Mouse (Mus musculus) CH12.LX (cell line): ENCODE results near the gene Smg9. TPM values are rescaled to one million over a fixed set of nuclear protein-coding genes. Genes with fewer than 3 reads are reported as not detected.

Experiments
- DNase-seq: peaks from one replicate; pipeline ENCODE4 v3.0.0-alpha.2; 2013; ENCODE audit errors: extremely low read depth
- H3K27ac ChIP-seq: 2 replicates; pipeline ENCODE4 v1.5.1; 2012; ENCODE audit warnings: low read depth, mild to moderate bottlenecking, control low read depth, moderate library complexity; ENCODE audit not compliant: insufficient read depth
- H3K27me3 ChIP-seq: replicated peaks from 2 replicates; pipeline ENCODE3; 2012; ENCODE audit warnings: inconsistent platforms
- H3K36me3 ChIP-seq, 2 experiments: replicated peaks in 1 of 2; 2 replicates each; pipeline versions ENCODE3 to v1.6.1; 2012; ENCODE audit warnings: inconsistent platforms in 1 of 2, low read length in 1 of 2, mild to moderate bottlenecking in 1 of 2, mixed read lengths in 1 of 2, moderate library complexity in 1 of 2; ENCODE audit not compliant: control insufficient read depth in 1 of 2, insufficient read depth in 1 of 2
- H3K4me1 ChIP-seq, 2 experiments: 2 replicates each; pipeline ENCODE4 v1.6.1; 2012; ENCODE audit warnings: inconsistent platforms in 1 of 2, moderate library complexity in 1 of 2; ENCODE audit not compliant: insufficient read depth in 2 of 2, control insufficient read depth in 1 of 2
- H3K4me2 ChIP-seq: 2 replicates; pipeline ENCODE4 v1.6.1; 2012; ENCODE audit warnings: low read depth, mild to moderate bottlenecking, control low read depth; ENCODE audit not compliant: poor library complexity, insufficient read depth, severe bottlenecking
- H3K4me3 ChIP-seq, 3 experiments: fragments of 150-350 bp in 1 of 3; sonication (generic) in 1 of 3; replicated peaks in 1 of 3; 2 replicates each; pipeline versions ENCODE3 to v1.5.1; 2011 to 2012; ENCODE audit warnings: low read depth in 2 of 3, low read length in 2 of 3, mild to moderate bottlenecking in 2 of 3, moderate library complexity in 2 of 3, control low read depth in 1 of 3, improper control_type of control experiment in 1 of 3, inconsistent platforms in 1 of 3, mixed read lengths in 1 of 3; ENCODE audit not compliant: poor library complexity in 1 of 3
- H3K79me2 ChIP-seq: replicated peaks from 2 replicates; pipeline ENCODE4 v1.6.1; 2012; ENCODE audit warnings: mild to moderate bottlenecking, moderate library complexity; ENCODE audit not compliant: control insufficient read depth, poor library complexity, insufficient read depth, severe bottlenecking; ENCODE audit errors: extremely low read depth
- H3K9ac ChIP-seq: 2 replicates; pipeline ENCODE4 v1.6.1; 2012; ENCODE audit warnings: low read depth, mild to moderate bottlenecking, control low read depth, moderate library complexity; ENCODE audit not compliant: insufficient read depth
- H3K9me3 ChIP-seq: replicated peaks from 2 replicates; pipeline ENCODE3; 2012; ENCODE audit warnings: low read length, inconsistent platforms, mixed read lengths
- BHLHE40 ChIP-seq: IDR thresholded peaks from 2 replicates; pipeline ENCODE4 v1.6.1; 2011; ENCODE audit warnings: mild to moderate bottlenecking, low read depth, low read length, improper control_type of control experiment
- CTCF ChIP-seq, 2 experiments: IDR thresholded peaks in 1 of 2; conservative IDR thresholded peaks in 1 of 2; 2 replicates each; pipeline ENCODE4 v1.5.1; 2011 to 2012; ENCODE audit warnings: low read depth in 2 of 2, low read length in 2 of 2, improper control_type of control experiment in 1 of 2, inconsistent platforms in 1 of 2, mild to moderate bottlenecking in 1 of 2, moderate library complexity in 1 of 2
- E2F4 ChIP-seq: IDR thresholded peaks from 2 replicates; pipeline ENCODE4 v1.6.1; 2011; ENCODE audit warnings: low read depth, low read length, improper control_type of control experiment; ENCODE audit not compliant: insufficient replicate concordance
- ELF1 ChIP-seq: IDR thresholded peaks from 2 replicates; pipeline ENCODE4 v1.6.1; 2014; ENCODE audit warnings: low read depth, mild to moderate bottlenecking, inconsistent platforms, low read length, improper control_type of control experiment
- EP300 ChIP-seq: IDR thresholded peaks from 2 replicates; pipeline ENCODE4 v1.6.1; 2011; ENCODE audit warnings: low read length, improper control_type of control experiment
- ETS1 ChIP-seq: conservative IDR thresholded peaks from 2 replicates; pipeline ENCODE4 v1.6.1; 2012; ENCODE audit warnings: low read depth, mild to moderate bottlenecking, inconsistent platforms, low read length, improper control_type of control experiment, moderate library complexity
- GABPA ChIP-seq: IDR thresholded peaks from 2 replicates; pipeline ENCODE4 v1.6.1; 2012; ENCODE audit warnings: low read depth, low read length, improper control_type of control experiment, inconsistent platforms; ENCODE audit not compliant: insufficient replicate concordance
- HCFC1 ChIP-seq: IDR thresholded peaks from 2 replicates; pipeline ENCODE4 v1.6.1; 2012; ENCODE audit warnings: low read depth, mild to moderate bottlenecking, inconsistent platforms, low read length, improper control_type of control experiment
- IRF4 ChIP-seq: IDR thresholded peaks from 2 replicates; pipeline ENCODE4 v1.6.1; 2014; ENCODE audit warnings: low read depth, mild to moderate bottlenecking, inconsistent platforms, low read length, improper control_type of control experiment
- JUN ChIP-seq: IDR thresholded peaks from 2 replicates; pipeline ENCODE4 v1.6.1; 2011; ENCODE audit warnings: low read depth, mild to moderate bottlenecking, low read length, improper control_type of control experiment, moderate library complexity; ENCODE audit not compliant: insufficient read depth
- JUND ChIP-seq: conservative IDR thresholded peaks from 2 replicates; pipeline ENCODE4 v1.6.1; 2011; ENCODE audit warnings: low read depth, low read length, improper control_type of control experiment
- KAT2A ChIP-seq: IDR thresholded peaks from 2 replicates; pipeline ENCODE4 v1.6.1; 2012; ENCODE audit warnings: low read length, improper control_type of control experiment, inconsistent platforms; ENCODE audit not compliant: insufficient replicate concordance
- MAFK ChIP-seq: IDR thresholded peaks from 2 replicates; pipeline ENCODE4 v1.6.1; 2011; ENCODE audit warnings: low read length, improper control_type of control experiment; ENCODE audit not compliant: insufficient replicate concordance
- MAX ChIP-seq: IDR thresholded peaks from 2 replicates; pipeline ENCODE4 v1.6.1; 2011; ENCODE audit warnings: low read length, improper control_type of control experiment
- MAZ ChIP-seq: IDR thresholded peaks from 2 replicates; pipeline ENCODE4 v1.6.1; 2012; ENCODE audit warnings: low read depth, mild to moderate bottlenecking, inconsistent platforms, low read length, improper control_type of control experiment, moderate library complexity
- MEF2A ChIP-seq: IDR thresholded peaks from 2 replicates; pipeline ENCODE4 v1.6.1; 2014; ENCODE audit warnings: low read depth, mild to moderate bottlenecking, inconsistent platforms, low read length, improper control_type of control experiment, borderline replicate concordance
- MXI1 ChIP-seq: IDR thresholded peaks from 2 replicates; pipeline ENCODE4 v1.6.1; 2011; ENCODE audit warnings: mild to moderate bottlenecking, low read depth, low read length, improper control_type of control experiment
- MYC ChIP-seq: IDR thresholded peaks from 2 replicates; pipeline ENCODE4 v1.6.1; 2011; ENCODE audit warnings: low read depth, mild to moderate bottlenecking, improper control_type of control experiment, low read length
- NRF1 ChIP-seq: IDR thresholded peaks from 2 replicates; pipeline ENCODE4 v1.6.1; 2014; ENCODE audit warnings: low read depth, mild to moderate bottlenecking, inconsistent platforms, low read length, improper control_type of control experiment, moderate library complexity
- PAX5 ChIP-seq: IDR thresholded peaks from 2 replicates; pipeline ENCODE4 v1.6.1; 2012; ENCODE audit warnings: low read length, inconsistent platforms, mixed read lengths
- POLR2A ChIP-seq: IDR thresholded peaks from 2 replicates; pipeline ENCODE4 v1.6.1; 2011; ENCODE audit warnings: low read depth, mild to moderate bottlenecking, improper control_type of control experiment, low read length
- POLR2AphosphoS2 ChIP-seq: IDR thresholded peaks from 2 replicates; pipeline ENCODE4 v1.6.1; 2011; ENCODE audit warnings: low read depth, low read length, improper control_type of control experiment
- RAD21 ChIP-seq: IDR thresholded peaks from 2 replicates; pipeline ENCODE4 v1.6.1; 2011; ENCODE audit warnings: low read depth, mild to moderate bottlenecking, low read length, improper control_type of control experiment, moderate library complexity
- RCOR1 ChIP-seq: conservative IDR thresholded peaks from 2 replicates; pipeline ENCODE4 v1.6.1; 2012; ENCODE audit warnings: low read depth, mild to moderate bottlenecking, inconsistent platforms, low read length, improper control_type of control experiment
- SIN3A ChIP-seq: IDR thresholded peaks from 2 replicates; pipeline ENCODE4 v1.6.1; 2012; ENCODE audit warnings: low read length, improper control_type of control experiment, inconsistent platforms
- SMC3 ChIP-seq: IDR thresholded peaks from 2 replicates; pipeline ENCODE4 v1.6.1; 2011; ENCODE audit warnings: low read depth, low read length, improper control_type of control experiment
- TBP ChIP-seq: conservative IDR thresholded peaks from 2 replicates; pipeline ENCODE4 v1.6.1; 2011; ENCODE audit warnings: low read depth, low read length, improper control_type of control experiment
- TCF12 ChIP-seq: IDR thresholded peaks from 2 replicates; pipeline ENCODE4 v1.6.1; 2014; ENCODE audit warnings: low read depth, mild to moderate bottlenecking, inconsistent platforms, low read length, improper control_type of control experiment
- UBTF ChIP-seq: IDR thresholded peaks from 2 replicates; pipeline ENCODE4 v1.6.1; 2012; ENCODE audit warnings: low read depth, mild to moderate bottlenecking, inconsistent platforms, low read length, improper control_type of control experiment, moderate library complexity
- USF1 ChIP-seq: IDR thresholded peaks from 2 replicates; pipeline ENCODE4 v1.6.1; 2014; ENCODE audit warnings: low read depth, mild to moderate bottlenecking, inconsistent platforms, low read length, improper control_type of control experiment
- USF2 ChIP-seq: conservative IDR thresholded peaks from 2 replicates; pipeline ENCODE4 v1.6.1; 2011; ENCODE audit warnings: low read depth, low read length, improper control_type of control experiment
- ZC3H11A ChIP-seq: IDR thresholded peaks from 2 replicates; pipeline ENCODE4 v1.6.1; 2012; ENCODE audit warnings: low read depth, mild to moderate bottlenecking, inconsistent platforms, low read length, improper control_type of control experiment
- ZKSCAN1 ChIP-seq: IDR thresholded peaks from 2 replicates; pipeline ENCODE4 v1.6.1; 2012; ENCODE audit warnings: low read depth, inconsistent platforms, low read length, improper control_type of control experiment, borderline replicate concordance
- ZMIZ1 ChIP-seq: IDR thresholded peaks from 2 replicates; pipeline ENCODE4 v1.6.1; 2012; ENCODE audit warnings: low read depth, mild to moderate bottlenecking, inconsistent platforms, low read length, improper control_type of control experiment
- dilution Hi-C: fragments of 300-500 bp; cut with MboI; formaldehyde crosslinking; loops from 2 replicates; pipeline ENCODE4 v1.14.3; 2020; ENCODE audit warnings: low sequenced_read_pairs; ENCODE audit not compliant: extremely low pct_unique_long_range_greater_than_20kb, extremely low pct_ligation_motif_present
- in situ Hi-C: fragments of 300-500 bp; cut with MboI; formaldehyde crosslinking; loops from 3 replicates; pipeline ENCODE4 v1.14.3; 2019; ENCODE audit warnings: low sequenced_read_pairs, low pct_ligation_motif_present, low pct_unique_long_range_greater_than_20kb, mixed read lengths
- polyA plus RNA-seq: library from polyadenylated mRNA; unstranded; fragments of >175 nt; gene quantifications from 2 replicates; pipeline ENCODE4 v1.2.1, GENCODE M21; 2012; ENCODE audit warnings: low read depth; ENCODE audit not compliant: insufficient read length
- total RNA-seq, 2 experiments: library from RNA; depleted of rRNA; stranded (reverse); fragments of 300-350 nt in 1 of 2; fragments of >200 nt in 1 of 2; gene quantifications; 2 replicates each; pipeline ENCODE4 v1.2.3; 2012 to 2014

Gene Smg9
- total and polyA plus RNA-seq, 3 experiments, result 19.9 to 26.8 (median 20.5) TPM

- H3K4me3 ChIP-seq, result no peak overlapping the region
- dilution Hi-C loops, result no loop called here
- no peaks in the 10 kb centered on the region for H3K27me3 ChIP-seq
Observed at GRCm38 (mm10) chr7:24406528-24407344, 7.3 kb downstream of the Smg9 start.

GRCm38 (mm10) chr7:24408186-24408585, 8.8 kb downstream of the Smg9 start:
- Histone ChIP-seq H3K27me3 (no peaks in the 10 kb centered on the region), H3K4me2 (no peak overlapping the region), H3K27ac (no peak overlapping the region), H3K9ac (no peak overlapping the region), H3K9me3 (peaks cover 5% of the 10 kb centered on the region), H3K79me2 (no peaks in the 10 kb centered on the region), H3K36me3 (peaks cover 37 to 84% of the 10 kb centered on the region in 2 experiments), H3K4me1 (peaks cover 0 to 2% of the 10 kb centered on the region in 2 experiments; a peak in 1 of 4 replicates), H3K4me3 (no peak overlapping the region)
- in situ Hi-C loops, result no loop called here
- dilution Hi-C loops, result no loop called here
- DNase-seq, result no peak
- TF ChIP-seq SMC3 (no peak), MAX (no peak), MAZ (no peak), POLR2A (no peak), BHLHE40 (no peak), ZC3H11A (no peak)

More at GRCm38 (mm10) chr7:24406528-24407344, 7.3 kb downstream of the Smg9 start:
- Histone ChIP-seq H3K4me1 (no peaks in the 10 kb centered on the region), H3K79me2 (no peaks in the 10 kb centered on the region), H3K4me2 (no peak overlapping the region), H3K9me3 (peaks cover 6% of the 10 kb centered on the region), H3K27ac (no peak overlapping the region), H3K36me3 (peaks cover 35 to 86% of the 10 kb centered on the region in 2 experiments), H3K9ac (no peak overlapping the region)
- TF ChIP-seq ELF1 (no peak), KAT2A (no peak), JUN (no peak), POLR2AphosphoS2 (no peak), UBTF (no peak), EP300 (no peak), GABPA (no peak), PAX5 (no peak), HCFC1 (no peak), MAFK (no peak), E2F4 (no peak), ZKSCAN1 (no peak), BHLHE40 (no peak), SIN3A (no peak), ETS1 (no peak), MYC (no peak), RAD21 (peak; percentile 72), NRF1 (no peak), ZC3H11A (0 out of 2 replicates have a peak, but pooled peaks have one; percentile 7), USF1 (no peak), MEF2A (no peak), ZMIZ1 (no peak), MXI1 (no peak), TBP (no peak), RCOR1 (no peak), MAX (no peak), IRF4 (no peak), USF2 (no peak), JUND (no peak), SMC3 (peak; percentile 70), MAZ (no peak), CTCF (conservative IDR thresholded peaks at IDR 0.05 in 1 of 2, IDR thresholded peaks at IDR 0.05 in 1 of 2; ENCODE audit: low read depth in 2 of 2, low read length in 2 of 2) (peak; percentile 77 to 86), TCF12 (no peak)
- in situ Hi-C loops, result no loop called here
- peak; percentile 70 for DNase-seq
